In the genomic region with DNA sequence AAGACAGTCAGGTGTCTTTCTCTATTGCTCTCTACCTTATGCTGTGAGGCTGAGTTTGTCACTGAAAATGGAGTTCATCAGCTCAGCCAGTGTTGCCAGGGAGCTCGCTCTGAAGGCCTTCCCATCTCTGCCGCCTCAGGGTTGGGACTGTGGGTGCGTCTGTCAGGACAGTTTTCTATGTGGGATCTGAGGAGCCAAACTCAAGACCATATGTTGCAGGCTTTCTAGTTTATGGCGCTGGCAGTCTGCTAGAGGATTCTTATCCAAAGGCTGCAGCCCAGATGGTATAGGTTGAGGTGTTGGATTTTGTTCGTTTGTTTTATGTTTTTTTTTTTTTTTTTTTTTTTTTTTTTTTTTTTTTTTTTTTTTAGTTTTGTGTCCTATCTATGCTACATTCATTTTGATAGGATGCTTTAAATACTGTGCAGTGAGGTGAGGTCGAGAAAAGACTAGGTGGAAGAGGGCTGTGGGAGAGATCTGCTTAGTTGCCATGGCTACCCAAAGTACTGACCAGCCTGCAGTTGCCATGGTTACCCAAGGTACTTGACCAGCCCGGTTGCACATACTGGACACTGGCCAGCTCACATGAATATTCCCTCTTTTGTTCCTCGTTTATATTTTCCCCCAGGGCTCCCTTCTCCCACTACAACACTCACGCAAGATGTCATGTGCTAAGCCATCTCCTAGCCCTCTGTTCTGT, we compare ENCODE assay signal across 14 mouse cellular contexts.
DNase-seq lines count a peak whose midpoint lies in the region; ATAC-seq and TF ChIP-seq lines count a peak whose summit lies in the region.
"Had no signal": no experiment of that assay in that cellular context is flagged by ENCODE, and none has a peak within 500 bp of the region (broad histone marks: within the 10 kb centered on the region; RNA-seq: fewer than 3 reads in every experiment).

No protein-coding gene starts in this region.

- peak; percentile 71 to 78 for DNase-seq in cerebellum, postnatal 14 days
- DNase-seq in cerebellum, adult 2 months, result no peak
- peak; percentile 43 for DNase-seq in brain, embryonic 18.5 days (ENCODE audit: low read depth, low spot score)
- peak; percentile 81 for DNase-seq in midbrain, embryonic 14.5 days
- no peak for DNase-seq in thymus, postnatal 14 days
- no peak for DNase-seq in gastrocnemius, postnatal 4 days (ENCODE audit: low spot score in 2 of 2)
- DNase-seq: adrenal gland, adult 8-10 months; cerebellum, adult 9-11 months; heart, adult 2 months; layer of hippocampus, postnatal 36 days; liver, postnatal 0 days had no signal

- H3K4me3 ChIP-seq in cerebellum, adult 2 months (replicated peaks; ENCODE audit: insufficient read depth, low read depth, low read length), result no peak overlapping the region
- H3K4me3 ChIP-seq in hindbrain, embryonic 13.5 days, result no peak overlapping the region
- no peak overlapping the region for H3K4me3 ChIP-seq in midbrain, embryonic 14.5 days (replicated peaks; ENCODE audit: low read depth, low read length)
- no peak overlapping the region for H3K4me3 ChIP-seq in intestine, postnatal 0 days (ENCODE audit: low read depth, low read length)
- H3K4me3 ChIP-seq: heart, adult 2 months; intestine, embryonic 15.5 days had no signal

- H3K9me3 ChIP-seq in hindbrain, embryonic 13.5 days, result no peaks in the 10 kb centered on the region
- no peaks in the 10 kb centered on the region for H3K9me3 ChIP-seq in midbrain, embryonic 14.5 days (ENCODE audit: control insufficient read depth, low read length)
- no peaks in the 10 kb centered on the region for H3K9me3 ChIP-seq in intestine, postnatal 0 days (ENCODE audit: control insufficient read depth)
- H3K9me3 ChIP-seq: intestine, embryonic 15.5 days had no signal

- H3K27ac ChIP-seq in cerebellum, adult 2 months (ENCODE audit: insufficient read depth, low read length), result no peak overlapping the region
- H3K27ac ChIP-seq in hindbrain, embryonic 13.5 days, result peak overlapping the region; percentile 69
- H3K27ac ChIP-seq in midbrain, embryonic 14.5 days (replicated peaks; ENCODE audit: low read depth, low read length), result peak overlapping the region; percentile 64
- H3K27ac ChIP-seq in intestine, postnatal 0 days (ENCODE audit: low read depth, low read length), result no peak overlapping the region
- H3K27ac ChIP-seq: heart, adult 2 months; intestine, embryonic 15.5 days had no signal

- ATAC-seq in hindbrain, embryonic 13.5 days (ENCODE audit: low FRiP score), result peak; percentile 72; the same call in 1 of the 2 replicates
- no peak for ATAC-seq in midbrain, embryonic 14.5 days (ENCODE audit: low FRiP score, low TSS enrichment)
- no peak for ATAC-seq in intestine, postnatal 0 days
- ATAC-seq: intestine, embryonic 15.5 days; liver, postnatal 0 days had no signal

- TF ChIP-seq CTCF in cerebellum, adult 2 months (IDR thresholded peaks at IDR 0.05; ENCODE audit: borderline replicate concordance, insufficient read depth, low read depth, low read length), result no peak
- no peak for TF ChIP-seq CTCF in intestine, postnatal 0 days (IDR thresholded peaks at IDR 0.05; ENCODE audit: low read depth)

- H3K27me3 ChIP-seq in cerebellum, adult 2 months (ENCODE audit: control insufficient read depth, insufficient read depth, low read length), result no peaks in the 10 kb centered on the region
- H3K27me3 ChIP-seq in hindbrain, embryonic 13.5 days, result no peaks in the 10 kb centered on the region
- H3K27me3 ChIP-seq in midbrain, embryonic 14.5 days (ENCODE audit: control insufficient read depth, insufficient read depth, low read length), result no peaks in the 10 kb centered on the region
- no peaks in the 10 kb centered on the region for H3K27me3 ChIP-seq in intestine, postnatal 0 days (replicated peaks; ENCODE audit: control insufficient read depth, insufficient read depth, low read length)
- H3K27me3 ChIP-seq: intestine, embryonic 15.5 days had no signal

- TF ChIP-seq POLR2A in cerebellum, adult 2 months (IDR thresholded peaks at IDR 0.05; ENCODE audit: borderline replicate concordance, insufficient read depth, low read length), result no peak

- no peak overlapping the region for H3K4me2 ChIP-seq in hindbrain, embryonic 13.5 days
- no peak overlapping the region for H3K4me2 ChIP-seq in midbrain, embryonic 14.5 days (ENCODE audit: low read length)
- H3K4me2 ChIP-seq in intestine, postnatal 0 days (replicated peaks; ENCODE audit: low read depth), result no peak overlapping the region
- H3K4me2 ChIP-seq: intestine, embryonic 15.5 days had no signal

- H3K9ac ChIP-seq in hindbrain, embryonic 13.5 days, result no peak overlapping the region
- H3K9ac ChIP-seq in midbrain, embryonic 14.5 days (replicated peaks; ENCODE audit: low read length), result no peak overlapping the region
- H3K9ac ChIP-seq in intestine, postnatal 0 days (ENCODE audit: low read depth, low read length), result no peak overlapping the region
- H3K9ac ChIP-seq: intestine, embryonic 15.5 days; liver, postnatal 0 days had no signal

- no peaks in the 10 kb centered on the region; the same call in 1 of the 2 replicates for H3K4me1 ChIP-seq in cerebellum, adult 2 months (ENCODE audit: control insufficient read depth, insufficient read depth, low read length)
- H3K4me1 ChIP-seq in hindbrain, embryonic 13.5 days (replicated peaks), result peaks cover 38% of the 10 kb centered on the region
- peaks cover 23% of the 10 kb centered on the region for H3K4me1 ChIP-seq in midbrain, embryonic 14.5 days (ENCODE audit: control insufficient read depth, insufficient read depth, low read length)
- no peaks in the 10 kb centered on the region for H3K4me1 ChIP-seq in intestine, postnatal 0 days (replicated peaks; ENCODE audit: control insufficient read depth, insufficient read depth, low read length)
- H3K4me1 ChIP-seq: intestine, embryonic 15.5 days had no signal

- H3K36me3 ChIP-seq in hindbrain, embryonic 13.5 days, result no peaks in the 10 kb centered on the region
- no peaks in the 10 kb centered on the region for H3K36me3 ChIP-seq in midbrain, embryonic 14.5 days (ENCODE audit: control insufficient read depth, insufficient read depth, low read length)
- no peaks in the 10 kb centered on the region for H3K36me3 ChIP-seq in intestine, postnatal 0 days (ENCODE audit: control insufficient read depth, insufficient read depth)
- H3K36me3 ChIP-seq: intestine, embryonic 15.5 days had no signal

- 22% methylated on average over 9 of the region's 9 CpGs for WGBS in cerebellum, adult 2 months
- 43% methylated on average over 9 of the region's 9 CpGs for WGBS in hindbrain, embryonic 13.5 days
- 38% methylated on average over 9 of the region's 9 CpGs for WGBS in midbrain, embryonic 14.5 days
- 66% methylated on average over 9 of the region's 9 CpGs for WGBS in intestine, postnatal 0 days

Comparison
In these comparisons a context has a peak if more than half of its experiments do, and no peak if none do; other contexts are left out.
1. DNase-seq: peak in cerebellum, postnatal 14 days (2 of 2), brain, embryonic 18.5 days (single experiment) and midbrain, embryonic 14.5 days (single experiment); none in cerebellum, adult 2 months (0 of 2), thymus, postnatal 14 days (single experiment) and gastrocnemius, postnatal 4 days (0 of 2).
2. H3K27ac ChIP-seq: peak in hindbrain, embryonic 13.5 days (single experiment) and midbrain, embryonic 14.5 days (single experiment); none in cerebellum, adult 2 months (single experiment) and intestine, postnatal 0 days (single experiment).